Mouse (Mus musculus) ovary, postnatal 10 days (tissue): ENCODE results near the gene Mn1.

ENCODE experiments used
- DNase-seq: peaks from one replicate; pipeline ENCODE4 v3.0.0; 2022; ENCODE audit warnings: low spot score

The Mn1 gene

GRCm38 (mm10) chr5:111432842-111433241, 15.7 kb downstream of the Mn1 start:
- no peak for DNase-seq

GRCm38 (mm10) chr5:111434342-111434842, 17.2 kb downstream of the Mn1 start:
- DNase-seq: no peak

DNA sequence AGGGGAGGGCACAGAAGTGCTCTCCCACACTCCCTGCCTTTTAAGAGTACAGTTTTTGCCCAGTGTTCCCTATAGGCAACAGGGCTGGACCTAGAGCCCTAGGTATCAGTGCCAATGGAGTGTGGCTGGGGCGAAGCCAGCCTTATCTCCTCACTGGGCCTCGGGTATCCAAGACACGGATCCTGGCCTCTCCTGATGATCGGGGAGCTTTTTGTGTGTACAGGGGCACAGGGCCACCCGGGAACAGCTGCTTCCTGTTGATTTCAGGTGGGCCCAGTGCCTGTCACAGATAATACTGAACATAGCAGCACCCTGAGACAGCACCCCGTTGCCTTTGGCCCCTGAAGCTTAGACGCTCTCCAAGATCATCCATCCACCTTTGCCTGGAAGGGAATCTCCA, 19.1 kb downstream of the Mn1 start:
- no peak for DNase-seq

DNA sequence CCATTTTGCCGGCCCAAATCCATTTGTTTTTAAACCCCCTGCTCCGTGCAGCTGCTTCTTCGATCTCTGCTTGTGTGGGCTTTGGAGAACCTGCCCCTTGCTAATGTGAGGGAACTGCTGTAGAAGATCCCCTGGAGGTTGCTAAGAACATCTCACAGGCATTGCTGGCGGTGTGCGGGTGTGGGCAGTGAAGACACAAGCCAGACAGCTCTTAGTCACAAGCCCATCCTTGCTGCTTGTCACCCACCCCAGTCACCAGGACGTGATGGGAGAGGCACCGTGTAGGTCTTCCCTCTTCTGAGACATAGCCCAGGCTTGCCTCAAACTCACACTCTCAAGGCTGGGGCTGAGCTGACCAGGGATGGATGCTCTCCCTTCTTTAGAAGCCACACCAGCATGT, 20.0 kb downstream of the Mn1 start:
- DNase-seq: no peak

- no peak for DNase-seq
Observed at GRCm38 (mm10) chr5:111438336-111438735, 21.2 kb downstream of the Mn1 start.

GRCm38 (mm10) chr5:111438821-111439220, 21.7 kb downstream of the Mn1 start:
- DNase-seq: no peak

DNA sequence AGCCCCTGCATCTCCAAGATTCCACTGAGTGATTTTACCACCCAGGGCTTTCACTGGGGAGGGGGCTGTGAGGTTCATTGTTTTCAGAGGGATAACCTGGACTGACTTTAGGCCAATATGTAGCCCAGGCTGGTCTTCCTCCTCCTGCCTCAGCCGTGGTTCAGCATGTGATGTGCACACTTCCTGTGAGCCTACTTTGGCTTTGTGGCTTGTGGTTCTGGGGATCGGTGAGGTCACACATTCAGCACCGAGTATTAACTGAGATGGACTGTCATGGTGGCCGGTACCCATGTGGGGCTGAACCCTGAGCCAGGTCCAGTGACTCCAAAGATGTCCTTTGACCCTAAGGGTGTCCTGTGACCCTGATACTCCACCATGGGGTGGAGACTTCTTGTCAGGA, 23.1 kb downstream of the Mn1 start:
- DNase-seq: no peak

DNA sequence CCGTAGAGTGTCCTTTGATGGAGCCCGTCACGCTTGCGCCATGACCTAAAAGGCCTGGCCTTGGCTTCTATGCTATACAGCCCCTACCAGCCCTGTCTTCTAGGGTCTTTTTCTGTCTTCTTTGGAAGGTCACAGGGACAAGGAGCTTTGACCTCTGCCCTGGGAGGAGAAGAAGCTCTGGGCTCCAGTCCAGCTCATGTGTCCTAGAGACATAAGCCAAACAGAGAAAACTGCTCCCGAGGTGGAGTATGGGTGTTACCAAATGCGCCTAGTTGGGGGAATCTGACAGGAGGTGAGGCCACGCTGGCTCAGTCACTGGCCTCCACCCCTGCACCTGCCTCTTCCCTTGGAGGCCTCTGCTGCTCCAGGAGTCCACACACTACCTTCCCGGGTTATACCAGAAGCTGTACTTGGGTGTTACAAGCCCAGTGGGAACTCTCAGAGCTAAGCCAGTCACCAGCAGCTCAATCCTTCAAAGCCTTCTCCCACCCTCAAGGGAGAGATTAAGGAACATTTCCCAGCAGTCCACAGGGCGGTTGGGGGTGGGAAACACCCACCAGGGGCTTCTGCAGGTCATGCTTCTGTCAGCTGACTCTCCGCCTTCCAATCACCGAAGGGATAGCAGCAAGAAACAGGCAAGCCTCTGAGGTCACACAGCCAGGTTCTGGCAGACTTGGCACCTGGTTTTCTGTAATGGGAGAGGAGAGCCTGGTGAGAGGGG, 25.1 kb downstream of the Mn1 start:
- no peak for DNase-seq

- no peak for DNase-seq
Observed at GRCm38 (mm10) chr5:111443636-111444035, 26.5 kb downstream of the Mn1 start.

- DNase-seq: no peak
Observed at GRCm38 (mm10) chr5:111444361-111444760, 27.2 kb downstream of the Mn1 start.

GRCm38 (mm10) chr5:111446652-111447051, 29.5 kb downstream of the Mn1 start:
- DNase-seq: no peak

DNA sequence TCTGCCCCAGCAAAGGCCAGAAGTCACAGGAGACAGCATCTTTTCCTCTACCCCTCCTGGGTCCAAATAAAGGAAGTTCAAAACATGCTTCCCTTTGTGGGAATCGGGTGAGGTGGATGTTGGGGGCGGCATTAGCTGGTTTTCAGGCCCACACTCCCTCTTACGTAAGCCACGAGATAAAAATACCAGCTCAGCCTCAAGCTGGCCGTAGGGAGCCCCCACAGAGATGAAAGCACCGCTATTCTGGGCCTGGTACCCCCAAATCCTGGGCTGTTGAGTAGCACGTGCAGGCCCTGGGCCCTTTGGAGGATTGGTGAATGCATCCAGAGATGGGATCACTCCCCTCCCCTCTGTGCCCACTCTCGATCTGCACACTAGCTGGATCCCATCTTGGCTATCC, 32.5 kb downstream of the Mn1 start:
- DNase-seq: no peak

- no peak for DNase-seq
Observed at GRCm38 (mm10) chr5:111454240-111454639, 37.1 kb downstream of the Mn1 start.

DNA sequence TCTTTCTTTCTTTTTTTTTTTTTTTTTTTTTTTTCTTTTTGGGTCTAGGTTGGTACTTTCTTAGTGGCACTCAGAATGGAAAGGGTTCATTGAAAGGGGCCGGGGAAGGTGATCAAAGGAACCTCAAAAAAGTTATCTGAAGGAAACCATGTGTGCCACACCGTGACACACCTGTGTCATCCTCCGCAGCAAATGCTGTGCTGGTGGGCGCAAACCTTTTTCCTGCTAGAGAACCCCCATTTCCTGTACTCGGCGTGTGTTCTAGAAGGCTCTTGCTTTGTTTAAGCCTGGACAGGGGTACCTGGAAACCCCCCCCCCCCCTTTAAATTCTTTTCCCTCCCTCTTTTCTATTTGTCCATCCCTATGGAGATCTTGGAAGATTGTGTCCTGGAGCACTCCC, 37.7 kb downstream of the Mn1 start:
- DNase-seq: no peak

DNA sequence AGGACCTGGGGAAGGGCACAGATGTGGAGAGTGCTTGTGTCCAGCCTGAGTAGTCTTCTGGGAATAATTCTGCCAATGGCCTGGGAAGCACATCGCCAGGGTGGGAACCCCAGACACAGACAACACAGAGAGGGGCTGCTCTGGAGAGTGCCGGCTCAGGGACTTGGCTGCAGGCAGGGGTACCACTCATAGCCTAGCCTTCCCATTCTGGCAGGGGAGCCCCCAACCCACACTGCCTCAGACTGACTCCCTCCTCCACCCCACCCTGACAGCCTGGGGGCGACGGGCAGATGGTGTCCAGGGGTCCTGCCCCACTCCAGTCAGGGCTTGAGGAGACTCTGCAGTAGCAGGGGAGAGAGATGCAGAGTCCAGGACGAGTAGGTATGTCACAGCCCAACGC, 41.5 kb downstream of the Mn1 start:
- no peak for DNase-seq

DNA sequence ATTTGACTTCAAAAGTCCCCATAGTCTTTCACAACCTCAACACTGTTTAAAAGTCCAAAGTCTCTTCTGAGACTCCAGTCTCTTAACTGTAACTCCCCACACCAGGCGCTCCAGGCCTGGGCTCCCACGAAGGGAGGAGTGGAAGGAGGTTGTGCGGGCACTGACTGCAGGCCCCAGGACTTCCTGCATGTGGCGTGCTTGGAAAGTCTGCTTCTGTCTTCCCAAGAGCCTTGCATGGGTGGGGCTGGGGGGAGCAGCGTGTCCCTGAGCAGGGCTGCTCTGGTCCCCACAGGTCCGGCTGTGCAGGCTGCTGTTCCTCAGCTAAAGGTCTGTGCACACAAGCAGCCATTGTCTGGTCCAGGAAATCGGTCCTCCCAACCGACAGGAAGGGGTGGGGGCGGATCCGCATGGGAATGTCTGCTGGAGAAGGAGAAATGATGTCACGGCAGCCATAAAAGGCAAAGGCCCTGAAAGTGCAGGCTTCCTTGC, 48.7 kb downstream of the Mn1 start:
- DNase-seq: no peak

DNA sequence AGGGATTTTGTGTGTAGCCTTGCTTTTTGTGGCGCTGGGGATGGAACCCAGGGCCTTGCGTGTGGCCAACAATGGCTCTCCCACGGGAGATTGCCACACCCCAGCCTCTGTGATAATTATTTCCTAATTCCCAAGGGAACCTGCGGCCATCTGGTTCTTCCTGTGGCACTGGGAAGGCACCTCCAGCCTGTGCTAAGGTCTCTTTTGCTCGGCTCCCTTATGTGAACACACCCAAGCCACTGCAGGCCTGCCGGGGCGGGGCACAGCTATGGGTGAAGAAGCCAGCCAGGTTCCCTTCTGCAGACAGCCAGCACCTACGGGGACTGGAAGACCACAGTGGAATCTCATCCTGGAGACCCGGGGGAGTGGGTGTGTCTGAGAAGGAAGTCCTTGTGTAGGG, 49.3 kb downstream of the Mn1 start:
- no peak for DNase-seq

- DNase-seq: no peak
Observed at GRCm38 (mm10) chr5:111467699-111468098, 50.5 kb downstream of the Mn1 start.

DNA sequence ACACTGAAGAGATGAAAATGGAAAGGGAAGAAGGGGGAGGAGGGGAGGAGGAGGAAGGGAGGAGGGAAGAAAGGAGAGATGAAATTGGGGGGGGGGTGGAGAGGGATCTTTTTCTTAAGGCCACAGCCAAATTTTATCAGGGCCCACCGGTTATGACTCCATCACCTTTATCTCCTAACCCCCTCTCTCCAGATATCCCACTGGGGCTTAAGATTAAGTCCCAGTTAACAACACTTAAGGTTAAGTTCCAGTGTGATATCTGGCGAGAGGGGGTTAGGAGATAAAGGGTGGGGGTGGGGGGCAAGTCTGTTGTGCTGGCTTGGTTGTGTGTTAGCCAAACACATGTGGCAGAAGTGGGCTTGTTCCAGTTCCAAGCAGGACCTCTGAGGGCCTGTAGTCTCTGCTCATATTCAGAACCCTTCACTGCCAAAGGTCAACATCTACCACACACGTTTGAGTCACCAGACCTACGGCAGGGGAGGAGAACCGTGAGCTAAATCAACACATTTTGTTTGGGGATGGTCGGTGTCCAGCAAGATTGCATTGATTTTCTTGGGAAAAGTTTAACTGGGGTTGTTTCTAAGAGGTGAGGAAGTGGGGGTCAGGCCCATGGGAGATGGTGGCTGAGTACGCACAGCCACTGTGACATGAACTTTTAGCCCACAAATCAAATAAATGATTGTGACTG, 52.2 kb downstream of the Mn1 start:
- DNase-seq: no peak

GRCm38 (mm10) chr5:111470875-111471274, 53.7 kb downstream of the Mn1 start:
- DNase-seq: no peak

- DNase-seq: no peak
Observed at GRCm38 (mm10) chr5:111473425-111473824, 56.3 kb downstream of the Mn1 start.

- no peak for DNase-seq
Observed at GRCm38 (mm10) chr5:111475721-111476120, 58.6 kb downstream of the Mn1 start.

DNA sequence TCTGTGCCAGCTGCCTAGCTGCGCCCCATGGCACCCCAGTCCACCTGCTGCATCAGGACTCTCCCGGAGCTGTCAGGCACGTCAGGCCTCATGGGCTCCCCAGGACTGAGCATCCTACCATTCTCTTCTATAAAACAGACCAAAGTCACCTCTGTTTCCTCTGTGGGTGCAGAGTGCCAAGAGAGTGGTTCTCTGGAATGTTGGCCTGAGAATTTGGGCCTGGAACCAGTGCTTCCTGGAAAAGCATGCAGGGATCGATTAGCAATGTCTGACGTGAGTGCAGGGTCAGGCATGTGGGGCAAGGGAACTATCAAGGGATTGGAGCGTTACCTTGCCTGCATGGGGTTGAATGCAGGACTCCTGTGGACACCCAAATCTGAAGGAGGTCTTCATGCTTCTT, 59.0 kb downstream of the Mn1 start:
- DNase-seq: no peak

DNA sequence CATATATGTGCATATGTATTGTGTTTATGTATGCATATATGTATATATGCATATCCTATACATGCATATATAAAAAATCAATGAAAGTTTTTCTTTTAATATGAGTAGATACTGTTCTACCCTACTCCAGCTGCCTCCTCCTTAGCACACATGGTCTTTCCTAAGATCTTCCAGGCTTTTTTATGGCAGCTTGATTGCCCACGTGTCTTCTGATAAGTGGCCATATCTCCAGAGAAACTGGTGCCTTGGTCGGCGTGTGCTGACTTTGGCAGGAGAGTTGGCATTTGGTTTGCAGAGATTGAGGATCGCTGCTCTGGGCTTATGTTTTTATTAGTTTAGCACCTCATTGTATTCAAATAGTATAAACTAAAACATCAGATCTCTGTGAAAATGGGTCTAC, 68.7 kb downstream of the Mn1 start:
- no peak for DNase-seq
